Mouse (Mus musculus): ENCODE measurements around the gene Olfr1442. TPM values are rescaled to one million over a fixed set of nuclear protein-coding genes. Genes with fewer than 3 reads are reported as not detected.
"Not testable (repeated sequence)": the region's sequence is repeated elsewhere in the genome, so short reads cannot be mapped to it uniquely, and the experiment has no call there.

Gene Olfr1442
- polyA plus RNA-seq, 1 experiment from 2014 or later = not detected

- WGBS = 92% methylated on average over 3 of the region's 3 CpGs
- Histone ChIP-seq H3K9me3 (no peaks in the 10 kb centered on the region), H3K4me1 (no peaks in the 10 kb centered on the region), H3K27ac (replicated peaks) (no peak within 1 kb of the TSS), H3K36me3 (no peaks in the 10 kb centered on the region), H3K4me2 (replicated peaks) (no peak within 1 kb of the TSS), H3K4me3 (no peak within 1 kb of the TSS), H3K27me3 (no peaks in the 10 kb centered on the region), H3K9ac (replicated peaks) (no peak within 1 kb of the TSS)
- ATAC-seq (replicated peaks) = no peak
Observed at GRCm38 (mm10) chr19:12695590-12695989, 25.4 kb downstream of the Olfr1442 start, which contains the start of gene Keg1. Gene Keg1, plus strand, starts transcription at chr19:12695786.

- ATAC-seq (replicated peaks) = no peak
- Histone ChIP-seq H3K36me3 (no peaks in the 10 kb centered on the region), H3K27me3 (no peaks in the 10 kb centered on the region), H3K27ac (replicated peaks) (no peak overlapping the region), H3K4me3 (no peak overlapping the region), H3K9ac (replicated peaks) (no peak overlapping the region), H3K9me3 (no peaks in the 10 kb centered on the region), H3K4me2 (replicated peaks) (no peak overlapping the region), H3K4me1 (no peaks in the 10 kb centered on the region)
Observed at GRCm38 (mm10) chr19:12696221-12696620, 26.0 kb downstream of the Olfr1442 start.

GRCm38 (mm10) chr19:12708458-12708857 lies 38.2 kb downstream of the Olfr1442 start:
- WGBS = 91% methylated on average over 2 of the region's 2 CpGs
- H3K9me3 ChIP-seq = no peaks in the 10 kb centered on the region
- H3K27me3 ChIP-seq = no peaks in the 10 kb centered on the region
- no peak overlapping the region for H3K27ac ChIP-seq (replicated peaks)
- H3K36me3 ChIP-seq = no peaks in the 10 kb centered on the region
- H3K4me1 ChIP-seq = no peaks in the 10 kb centered on the region
- H3K4me2 ChIP-seq (replicated peaks) = no peak overlapping the region
- no peak for ATAC-seq (replicated peaks)
- H3K4me3 ChIP-seq = no peak overlapping the region
- H3K9ac ChIP-seq (replicated peaks) = no peak overlapping the region

- H3K9ac ChIP-seq (replicated peaks) = no peak overlapping the region
- H3K9me3 ChIP-seq = no peaks in the 10 kb centered on the region
- H3K4me3 ChIP-seq = no peak overlapping the region
- H3K36me3 ChIP-seq = no peaks in the 10 kb centered on the region
- no peak for ATAC-seq (replicated peaks)
- no peaks in the 10 kb centered on the region for H3K27me3 ChIP-seq
- no peak overlapping the region for H3K27ac ChIP-seq (replicated peaks)
- no peaks in the 10 kb centered on the region for H3K4me1 ChIP-seq
- H3K4me2 ChIP-seq (replicated peaks) = no peak overlapping the region
Observed at GRCm38 (mm10) chr19:12708986-12709385, 38.7 kb downstream of the Olfr1442 start.

GRCm38 (mm10) chr19:12719189-12719588 lies 49.0 kb downstream of the Olfr1442 start:
- no peaks in the 10 kb centered on the region for H3K36me3 ChIP-seq
- no peak overlapping the region for H3K27ac ChIP-seq (replicated peaks)
- H3K4me2 ChIP-seq (replicated peaks) = no peak overlapping the region
- no peaks in the 10 kb centered on the region for H3K4me1 ChIP-seq
- H3K9me3 ChIP-seq = no peaks in the 10 kb centered on the region
- no peak overlapping the region for H3K4me3 ChIP-seq
- no peak for ATAC-seq (replicated peaks)
- H3K9ac ChIP-seq (replicated peaks) = no peak overlapping the region
- no peaks in the 10 kb centered on the region for H3K27me3 ChIP-seq
- WGBS = 91% methylated on average over 6 of the region's 6 CpGs

GRCm38 (mm10) chr19:12720463-12720862 lies 50.2 kb downstream of the Olfr1442 start:
- H3K4me3 ChIP-seq = no peak overlapping the region
- no peaks in the 10 kb centered on the region for H3K4me1 ChIP-seq
- no peaks in the 10 kb centered on the region for H3K27me3 ChIP-seq
- no peak for ATAC-seq (replicated peaks)
- H3K27ac ChIP-seq (replicated peaks) = no peak overlapping the region
- no peaks in the 10 kb centered on the region for H3K9me3 ChIP-seq
- 74% methylated on average over 2 of the region's 2 CpGs for WGBS
- no peak overlapping the region for H3K4me2 ChIP-seq (replicated peaks)
- no peaks in the 10 kb centered on the region for H3K36me3 ChIP-seq
- H3K9ac ChIP-seq (replicated peaks) = no peak overlapping the region

GRCm38 (mm10) chr19:12720919-12721318 lies 50.7 kb downstream of the Olfr1442 start:
- H3K4me3 ChIP-seq; H3K4me1 ChIP-seq; H3K36me3 ChIP-seq; H3K4me2 ChIP-seq (replicated peaks); H3K9me3 ChIP-seq; H3K9ac ChIP-seq (replicated peaks); H3K27ac ChIP-seq (replicated peaks); ATAC-seq (replicated peaks); H3K27me3 ChIP-seq: not testable (repeated sequence)
- WGBS = 88% methylated on average over 5 of the region's 5 CpGs

GRCm38 (mm10) chr19:12721596-12721995 lies 51.4 kb downstream of the Olfr1442 start:
- H3K36me3 ChIP-seq; H3K9ac ChIP-seq (replicated peaks); H3K27me3 ChIP-seq; H3K9me3 ChIP-seq; H3K4me2 ChIP-seq (replicated peaks); H3K27ac ChIP-seq (replicated peaks); H3K4me1 ChIP-seq; ATAC-seq (replicated peaks); H3K4me3 ChIP-seq: not testable (repeated sequence)
- 92% methylated on average over 7 of the region's 7 CpGs for WGBS

- H3K9me3 ChIP-seq = no peaks in the 10 kb centered on the region
- no peak overlapping the region for H3K9ac ChIP-seq (replicated peaks)
- H3K4me3 ChIP-seq = no peak overlapping the region
- ATAC-seq (replicated peaks) = no peak
- H3K4me1 ChIP-seq = no peaks in the 10 kb centered on the region
- WGBS = 85% methylated on average over 2 of the region's 3 CpGs
- H3K4me2 ChIP-seq (replicated peaks) = no peak overlapping the region
- no peaks in the 10 kb centered on the region for H3K27me3 ChIP-seq
- no peak overlapping the region for H3K27ac ChIP-seq (replicated peaks)
- no peaks in the 10 kb centered on the region for H3K36me3 ChIP-seq
Observed at GRCm38 (mm10) chr19:12722308-12722707, 52.1 kb downstream of the Olfr1442 start.

GRCm38 (mm10) chr19:12725851-12726250 lies 55.6 kb downstream of the Olfr1442 start:
- no peak for ATAC-seq (replicated peaks)
- H3K9me3 ChIP-seq = no peaks in the 10 kb centered on the region
- no peaks in the 10 kb centered on the region for H3K36me3 ChIP-seq
- no peak overlapping the region for H3K27ac ChIP-seq (replicated peaks)
- no peaks in the 10 kb centered on the region for H3K27me3 ChIP-seq
- H3K4me2 ChIP-seq (replicated peaks) = no peak overlapping the region
- H3K4me1 ChIP-seq = no peaks in the 10 kb centered on the region
- H3K9ac ChIP-seq (replicated peaks) = no peak overlapping the region
- no peak overlapping the region for H3K4me3 ChIP-seq
- WGBS = 67% methylated on average over 1 of the region's 1 CpGs

Other genes starting within 250 kb of the Olfr1442 start
- gene Pfpl, start 242.5 kb upstream of the Olfr1442 start, polyA plus RNA-seq (2015; fragmentation: Nextera tagmentation; extraction: Ambion mirVana) = not detected in 2 replicates
- gene Mpeg1, start 209.7 kb upstream of the Olfr1442 start, polyA plus RNA-seq (2015; fragmentation: Nextera tagmentation; extraction: Ambion mirVana) = 0.55 and 0.56 TPM in 2 replicates
- 16.8 and 19.3 TPM in 2 replicates for gene Dtx4, start 169.0 kb upstream of the Olfr1442 start, polyA plus RNA-seq (2015; fragmentation: Nextera tagmentation; extraction: Ambion mirVana)
- gene Fam111a, start 124.7 kb upstream of the Olfr1442 start, polyA plus RNA-seq (2015; fragmentation: Nextera tagmentation; extraction: Ambion mirVana) = 8.9 and 9.4 TPM in 2 replicates
- 0.08 TPM in 1 of 2 replicates, not detected in the other for gene Gm4952, start 70.5 kb upstream of the Olfr1442 start, polyA plus RNA-seq (2015; fragmentation: Nextera tagmentation; extraction: Ambion mirVana)
- not detected in 2 replicates for gene Glyat, start 37.1 kb upstream of the Olfr1442 start, polyA plus RNA-seq (2015; fragmentation: Nextera tagmentation; extraction: Ambion mirVana)
- gene Olfr1443, start 7.7 kb downstream of the Olfr1442 start, polyA plus RNA-seq (2015; fragmentation: Nextera tagmentation; extraction: Ambion mirVana) = not detected in 2 replicates
- not detected in 2 replicates for gene Keg1, start 25.3 kb downstream of the Olfr1442 start, polyA plus RNA-seq (2015; fragmentation: Nextera tagmentation; extraction: Ambion mirVana)
- gene Cntf, start 95.2 kb downstream of the Olfr1442 start, polyA plus RNA-seq (2015; fragmentation: Nextera tagmentation; extraction: Ambion mirVana) = 1.2 and 2.0 TPM in 2 replicates
- gene Zfp91, start 125.7 kb downstream of the Olfr1442 start, polyA plus RNA-seq (2015; fragmentation: Nextera tagmentation; extraction: Ambion mirVana) = 15.6 and 15.9 TPM in 2 replicates
- 0.68 and 0.98 TPM in 2 replicates for gene Lpxn, start 125.8 kb downstream of the Olfr1442 start, polyA plus RNA-seq (2015; fragmentation: Nextera tagmentation; extraction: Ambion mirVana)
- not detected in 2 replicates for gene Gm5244, start 176.2 kb downstream of the Olfr1442 start, polyA plus RNA-seq (2015; fragmentation: Nextera tagmentation; extraction: Ambion mirVana)
- gene Olfr1444, start 186.8 kb downstream of the Olfr1442 start, polyA plus RNA-seq (2015; fragmentation: Nextera tagmentation; extraction: Ambion mirVana) = not detected in 2 replicates
- not detected in 2 replicates for gene Olfr1445, start 213.4 kb downstream of the Olfr1442 start, polyA plus RNA-seq (2015; fragmentation: Nextera tagmentation; extraction: Ambion mirVana)
- gene Olfr1446, start 223.1 kb downstream of the Olfr1442 start, polyA plus RNA-seq (2015; fragmentation: Nextera tagmentation; extraction: Ambion mirVana) = not detected in 2 replicates
- gene Olfr1447, start 233.3 kb downstream of the Olfr1442 start, polyA plus RNA-seq (2015; fragmentation: Nextera tagmentation; extraction: Ambion mirVana) = not detected in 2 replicates

All from forebrain, embryonic 15.5 days (tissue).